Mouse (Mus musculus) cerebellum, adult 8-10 months (tissue): ENCODE measurements around the gene Fam219a.

ENCODE experiments used
- DNase-seq: peaks from one replicate; pipeline ENCODE4 v3.0.0; 2022

The Fam219a gene

GRCm38 (mm10) chr4:41502986-41503412 lies 66.3 kb downstream of the Fam219a start, which contains the start of gene AI464131:
Gene AI464131 (minus strand): TSS chr4:41503076.
- peak; percentile 94 for DNase-seq

- no peak for DNase-seq
Observed at GRCm38 (mm10) chr4:41502171-41502940, 67.0 kb downstream of the Fam219a start.

- DNase-seq, result no peak
Observed at GRCm38 (mm10) chr4:41500787-41501186, 68.6 kb downstream of the Fam219a start.

GRCm38 (mm10) chr4:41499619-41500018 lies 69.7 kb downstream of the Fam219a start:
- no peak for DNase-seq

GRCm38 (mm10) chr4:41498921-41499391 lies 70.4 kb downstream of the Fam219a start:
- DNase-seq, result no peak

- DNase-seq, result no peak
Observed at GRCm38 (mm10) chr4:41497995-41498845, 71.1 kb downstream of the Fam219a start.

- no peak for DNase-seq
Observed at GRCm38 (mm10) chr4:41497579-41497978, 71.8 kb downstream of the Fam219a start.

- DNase-seq, result no peak
Observed at GRCm38 (mm10) chr4:41497046-41497445, 72.3 kb downstream of the Fam219a start.

GRCm38 (mm10) chr4:41495850-41496249 lies 73.5 kb downstream of the Fam219a start:
- no peak for DNase-seq

- no peak for DNase-seq
Observed at GRCm38 (mm10) chr4:41495076-41495475, 74.3 kb downstream of the Fam219a start.

GRCm38 (mm10) chr4:41494378-41494777 lies 75.0 kb downstream of the Fam219a start:
- no peak for DNase-seq

- no peak for DNase-seq
Observed at GRCm38 (mm10) chr4:41493464-41494116, 75.7 kb downstream of the Fam219a start.

GRCm38 (mm10) chr4:41492951-41493350 lies 76.4 kb downstream of the Fam219a start:
- DNase-seq, result no peak

GRCm38 (mm10) chr4:41481601-41482017 lies 87.7 kb downstream of the Fam219a start:
- no peak for DNase-seq

GRCm38 (mm10) chr4:41480254-41480653 lies 89.1 kb downstream of the Fam219a start:
- DNase-seq, result no peak

GRCm38 (mm10) chr4:41479456-41479804 lies 89.9 kb downstream of the Fam219a start:
- DNase-seq, result no peak

- DNase-seq, result no peak
Observed at GRCm38 (mm10) chr4:41478751-41479455, 90.4 kb downstream of the Fam219a start.

GRCm38 (mm10) chr4:41477648-41478160 lies 91.6 kb downstream of the Fam219a start:
- no peak for DNase-seq

GRCm38 (mm10) chr4:41471384-41471689 lies 98.0 kb downstream of the Fam219a start:
- DNase-seq, result no peak

- DNase-seq, result no peak
Observed at GRCm38 (mm10) chr4:41470684-41471383, 98.5 kb downstream of the Fam219a start.

- no peak for DNase-seq
Observed at GRCm38 (mm10) chr4:41470051-41470683, 99.2 kb downstream of the Fam219a start.
